Mouse (Mus musculus) left cerebral cortex, adult 18-20 months (tissue): ENCODE data around the gene Cep72. TPM values are rescaled to one million over a fixed set of nuclear protein-coding genes. Genes with fewer than 3 reads are reported as not detected.
"Not testable (repeated sequence)": the region's sequence is repeated elsewhere in the genome, so short reads cannot be mapped to it uniquely, and the experiment has no call there.

Experiments used
- DNase-seq, 2 experiments: peaks; one replicate each; pipeline ENCODE4 v3.0.0; 2021 to 2022; ENCODE audit warnings: low spot score in 2 of 2, mixed read lengths in 1 of 2
- total RNA-seq, 2 experiments: library from RNA; stranded (reverse); gene quantifications; 2 replicates each; pipeline ENCODE4 v1.2.3; 2021

The Cep72 gene
- total RNA-seq, 2 experiments from 2014 or later, result 0.77 to 0.84 TPM

DNA sequence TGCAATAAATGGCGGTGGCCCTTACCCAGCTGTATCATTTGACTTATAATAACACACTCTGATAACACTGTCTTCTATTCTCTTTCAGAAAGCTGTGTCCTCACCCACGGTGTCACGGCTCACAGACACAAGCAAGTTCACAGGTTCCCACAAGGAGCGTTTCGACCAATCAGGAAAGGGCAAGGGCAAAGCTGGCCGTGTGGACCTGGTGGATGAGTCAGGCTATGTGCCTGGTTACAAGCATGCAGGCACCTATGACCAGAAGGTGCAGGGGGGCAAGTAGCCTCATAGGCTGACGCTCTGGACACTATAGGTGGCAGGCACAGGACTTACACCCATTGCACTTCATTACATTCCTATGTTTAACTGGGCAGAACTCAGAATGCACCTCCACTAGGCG lies 31.0 kb downstream of the Cep72 start:
- DNase-seq, result no peak

DNA sequence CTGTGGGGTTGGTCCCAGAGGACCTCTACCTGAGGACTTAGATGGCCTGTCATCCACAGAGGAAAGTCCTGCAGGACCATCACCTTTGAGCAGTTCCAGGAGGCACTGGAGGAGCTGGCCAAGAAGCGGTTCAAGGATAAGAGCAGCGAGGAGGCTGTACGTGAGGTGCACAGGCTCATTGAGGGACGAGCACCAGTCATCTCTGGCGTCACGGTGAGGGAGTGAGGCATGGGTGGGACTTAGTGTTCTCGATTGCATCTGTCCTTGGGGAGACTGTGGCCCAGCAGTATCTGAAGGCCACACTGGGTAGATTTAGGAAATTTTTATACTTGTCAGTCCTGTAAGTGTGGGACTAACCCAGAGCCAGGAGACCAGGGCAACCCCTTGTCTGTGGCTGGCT lies 31.4 kb downstream of the Cep72 start:
- no peak for DNase-seq

DNA sequence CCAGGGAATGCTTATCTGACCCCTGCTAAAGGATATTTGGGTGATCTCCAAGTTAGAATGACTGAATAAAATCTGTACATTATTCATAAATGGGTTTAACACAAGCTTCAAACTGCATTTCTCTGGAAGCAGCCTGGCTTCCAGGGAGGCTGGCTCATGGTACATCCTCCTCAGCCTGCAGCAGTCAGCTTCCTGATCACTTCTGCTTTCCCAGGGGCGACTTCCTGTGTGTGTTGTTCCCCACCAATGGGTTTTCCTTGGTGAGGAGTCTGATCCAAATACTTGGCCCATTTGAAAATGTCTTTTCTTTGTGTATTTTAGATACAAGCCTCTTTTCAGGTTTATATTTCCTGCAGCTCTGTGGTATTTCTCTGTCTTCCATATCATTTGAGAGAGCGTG lies 33.1 kb downstream of the Cep72 start:
- DNase-seq, result no peak

DNA sequence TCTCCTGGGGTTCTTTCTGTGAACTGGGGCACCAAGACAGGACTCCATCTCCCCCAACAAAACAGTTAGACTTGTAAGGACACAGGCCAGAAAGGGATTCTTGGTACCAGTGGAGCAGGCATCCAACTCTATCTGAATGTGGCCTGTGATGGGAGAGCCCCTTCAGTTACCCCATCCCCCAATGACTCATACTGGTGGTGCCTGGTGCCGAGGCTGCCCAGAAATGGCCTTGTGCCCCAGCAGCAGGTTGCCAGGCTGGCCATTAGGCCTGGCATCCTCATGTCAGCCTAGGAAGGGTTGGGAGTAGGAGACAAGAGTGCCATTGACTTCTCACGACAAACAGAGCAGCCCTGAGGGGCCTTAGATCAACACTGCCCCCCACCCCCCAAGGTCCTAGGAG lies 34.0 kb downstream of the Cep72 start:
- no peak for DNase-seq

DNA sequence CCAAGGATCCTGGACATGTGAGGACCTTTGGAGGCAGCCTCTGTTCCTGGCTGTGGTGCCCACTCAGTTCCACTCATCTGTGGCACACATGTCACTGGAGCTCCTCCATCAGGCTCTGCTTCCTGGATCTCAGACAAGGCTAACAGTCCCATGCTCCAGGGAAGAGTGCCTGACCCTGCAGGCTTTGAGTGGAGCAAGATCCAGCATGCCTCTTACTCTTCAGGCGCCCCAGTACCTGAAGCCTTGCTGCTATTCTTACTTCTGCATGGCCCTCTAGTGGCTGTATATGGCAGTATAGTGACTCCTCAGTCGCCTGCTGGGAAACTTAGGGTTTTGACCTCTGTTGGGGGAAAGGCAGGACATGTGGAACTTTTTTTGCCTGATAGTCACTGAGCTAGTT lies 35.9 kb downstream of the Cep72 start:
- peak; percentile 25 to 30 for DNase-seq

DNA sequence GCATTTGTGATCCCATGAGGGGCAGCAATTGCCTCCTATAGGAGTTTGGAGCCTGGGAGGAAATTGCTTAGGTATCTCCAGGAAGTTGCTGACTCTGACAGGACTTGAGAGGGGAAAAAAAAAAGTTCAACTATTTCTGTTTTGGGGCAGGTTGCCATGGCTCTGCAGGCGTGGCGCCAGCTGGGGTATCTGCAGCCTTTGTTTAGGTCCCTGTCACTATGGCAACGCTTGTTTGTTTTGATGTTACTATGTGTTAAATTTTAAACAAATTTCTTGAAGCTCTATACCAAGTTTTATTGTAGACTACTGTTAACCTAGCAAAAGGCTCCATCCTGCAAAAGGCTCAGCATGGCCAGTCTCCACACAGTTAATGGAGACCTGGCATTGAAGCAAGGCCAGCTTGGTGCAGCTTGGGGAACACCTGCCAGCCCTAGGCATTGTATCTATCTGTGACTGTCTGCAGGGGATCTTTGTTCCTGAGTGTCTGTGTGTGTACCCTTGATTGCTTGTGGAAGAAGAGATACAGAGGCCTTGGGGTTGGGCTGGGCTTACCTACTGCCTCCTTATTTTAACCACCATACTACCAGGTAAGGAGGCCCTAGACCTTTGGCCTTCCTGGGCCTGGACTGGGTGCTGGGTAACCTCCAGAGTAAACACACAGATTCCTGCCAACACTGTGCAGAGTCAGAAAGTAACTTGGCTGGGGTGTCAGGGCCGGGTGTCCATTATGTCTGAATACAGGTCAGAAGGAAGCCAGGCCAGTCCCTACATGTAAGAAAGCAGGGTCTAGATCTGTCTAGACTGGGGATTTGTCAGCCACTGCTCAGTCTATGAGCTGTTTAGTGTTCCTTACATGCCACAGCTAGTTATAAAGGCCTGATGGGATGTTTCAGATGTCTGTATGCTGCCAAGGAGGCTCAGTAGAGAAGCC lies 36.7 kb downstream of the Cep72 start:
- no peak for DNase-seq

DNA sequence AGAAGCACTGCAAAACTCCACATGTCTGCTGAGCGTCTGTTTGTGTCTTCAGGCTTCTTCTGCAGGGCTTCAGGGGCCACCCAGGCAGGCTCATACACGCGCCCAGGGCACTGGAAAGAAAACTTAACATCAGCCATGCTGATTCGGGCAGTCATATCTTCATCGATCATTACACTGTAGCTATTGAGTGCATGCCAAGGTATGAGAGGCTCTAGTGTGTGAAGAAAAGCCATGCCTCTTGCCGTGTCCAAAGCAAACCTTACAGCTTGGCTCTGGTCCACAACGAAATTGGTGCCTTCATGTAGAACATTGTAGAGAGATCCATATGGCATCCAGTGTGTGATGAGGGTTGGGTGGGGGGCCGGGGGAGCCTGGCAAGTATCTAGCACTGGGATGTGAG lies 43.1 kb downstream of the Cep72 start:
- not testable (repeated sequence) for DNase-seq

DNA sequence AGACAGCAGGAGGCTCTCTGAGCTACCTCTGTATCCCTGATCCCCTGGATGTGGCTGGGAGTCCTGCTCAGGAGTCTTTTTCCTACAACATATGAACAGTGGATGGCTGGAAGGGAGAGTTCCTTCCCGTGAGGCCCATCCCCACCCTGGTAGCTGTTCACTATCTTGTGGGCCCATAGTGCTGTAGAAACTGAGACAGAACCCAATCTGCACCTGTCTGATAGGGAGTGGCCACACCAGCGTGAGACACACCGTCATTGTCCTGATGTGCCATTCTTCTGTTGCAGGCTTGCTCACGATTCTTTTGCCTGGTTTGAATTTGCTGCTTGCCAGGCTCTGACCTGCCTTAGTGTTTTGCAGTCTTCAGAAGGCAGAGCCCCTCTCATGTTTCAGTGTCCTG lies 44.7 kb downstream of the Cep72 start:
- DNase-seq, result no peak

DNA sequence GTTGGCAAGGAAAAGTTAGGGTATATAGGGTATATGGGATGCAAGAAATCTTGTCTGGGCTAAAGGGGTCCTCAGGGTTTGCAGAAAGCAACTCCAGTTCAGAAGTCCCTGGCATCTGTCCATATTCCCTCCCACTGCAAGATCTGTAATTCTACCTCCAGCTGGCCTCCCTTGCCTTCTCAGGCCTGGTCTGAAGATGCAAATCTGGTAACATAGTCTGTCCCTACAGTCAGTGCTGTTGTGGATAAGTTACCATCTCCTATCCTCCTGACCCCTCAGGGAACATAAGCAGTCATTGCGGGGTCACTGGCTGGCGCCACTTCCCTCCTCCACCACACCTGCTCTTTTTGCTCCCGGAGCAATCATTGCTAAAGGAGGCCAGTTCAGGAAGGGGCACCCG lies 46.2 kb downstream of the Cep72 start:
- no peak for DNase-seq

DNA sequence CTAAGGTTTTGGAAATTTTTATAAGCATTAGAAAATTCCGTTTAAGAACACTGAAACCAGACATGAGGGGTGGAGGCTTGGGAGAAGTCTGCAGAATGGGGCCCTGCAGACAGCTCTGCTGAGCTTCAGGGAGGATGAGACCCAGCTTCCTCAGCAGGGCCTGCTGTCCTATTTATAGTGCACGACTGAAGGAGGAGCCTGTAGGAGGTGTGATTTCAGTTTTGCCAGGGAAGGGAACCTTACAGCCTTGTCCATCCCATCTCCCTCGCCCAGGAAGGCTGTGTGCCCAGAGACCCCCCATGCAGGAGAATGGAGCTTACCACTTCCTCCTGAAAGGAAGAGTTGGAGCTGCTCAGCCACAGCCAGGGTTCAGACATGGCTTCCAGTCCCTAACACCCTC lies 51.4 kb downstream of the Cep72 start:
- peak; percentile 64 to 66 for DNase-seq

DNA sequence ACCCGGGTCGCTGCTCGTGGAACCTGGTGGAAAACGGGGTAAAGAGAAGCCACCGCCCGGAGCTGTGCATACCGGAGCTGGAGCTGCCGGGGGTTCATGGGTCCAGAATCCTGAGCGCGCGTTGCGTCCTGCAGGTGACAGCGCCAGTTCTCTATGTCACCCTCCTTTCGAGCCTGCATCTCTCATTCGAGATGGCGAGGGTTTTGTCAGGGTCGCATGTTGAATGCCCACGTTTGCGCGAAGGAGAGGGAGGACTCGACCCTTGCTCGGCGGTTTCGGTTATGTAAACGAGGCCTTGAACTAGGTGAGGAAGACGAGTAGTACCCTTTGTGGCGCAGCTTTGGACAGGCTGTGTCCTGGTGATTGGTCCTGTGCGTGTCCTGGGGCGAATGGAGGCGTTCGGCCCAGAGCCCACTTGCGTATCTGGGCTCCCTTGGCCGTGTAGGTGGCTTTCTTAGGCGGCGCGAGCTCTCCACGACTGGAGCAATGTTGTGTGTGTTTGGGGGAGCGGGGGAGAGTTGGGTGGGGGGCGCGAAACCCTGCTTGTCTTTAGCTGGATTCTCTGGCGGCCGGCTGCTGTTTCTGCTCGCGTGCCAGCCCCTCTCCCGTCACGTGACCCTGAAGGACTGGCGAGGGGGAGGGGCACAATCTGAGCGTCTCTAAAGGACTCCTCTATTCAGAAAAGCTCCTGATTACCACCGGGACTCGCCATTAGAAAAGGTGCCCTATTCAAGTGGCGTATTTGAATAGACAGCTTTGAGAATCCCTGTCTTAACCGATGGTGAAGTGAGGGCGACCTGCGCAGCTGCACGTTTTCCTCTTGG lies 52.1 kb downstream of the Cep72 start:
- DNase-seq, result peak; percentile 77 to 82

DNA sequence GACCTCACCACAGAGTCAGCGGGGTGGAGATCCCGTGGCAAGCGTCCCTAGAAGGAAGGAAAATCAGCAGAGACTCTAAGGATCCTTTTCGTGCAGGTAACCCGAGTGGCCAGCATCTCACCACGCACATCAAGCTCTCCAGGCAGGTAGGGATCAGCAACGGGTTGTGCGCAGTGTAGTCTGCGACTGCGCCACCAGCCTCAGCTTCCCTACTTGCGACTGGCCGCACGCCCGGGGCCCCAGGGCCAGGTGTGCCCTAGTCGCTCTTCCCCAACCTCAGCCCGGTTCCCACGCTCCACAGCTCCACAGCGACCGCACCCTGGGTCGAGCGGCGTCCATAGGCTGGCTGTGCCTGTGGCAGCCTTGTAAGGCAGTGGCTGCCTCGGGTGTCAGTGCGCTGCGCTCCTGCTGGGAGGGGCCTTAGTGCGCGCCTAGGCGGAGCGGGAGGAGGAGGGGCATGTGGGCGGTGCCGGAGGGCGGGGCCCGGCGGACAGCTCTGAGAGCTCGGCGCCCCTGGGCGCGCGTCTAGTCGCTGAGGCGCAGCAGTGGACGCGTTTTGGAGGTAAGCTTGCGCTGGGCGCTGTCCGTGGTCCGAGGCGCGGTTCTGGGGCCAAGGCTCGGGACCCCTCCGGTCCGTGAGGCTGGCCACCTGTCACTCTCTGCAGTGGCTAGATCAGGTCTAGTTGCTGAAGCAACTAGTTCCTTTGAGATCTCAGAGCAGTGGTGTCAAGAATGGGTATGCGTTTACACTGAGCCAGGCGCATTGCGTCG lies 53.0 kb downstream of the Cep72 start, which contains the start of gene Tppp:
Gene Tppp (plus strand): TSS at position 460 of the 771 bp plus-strand sequence.
- peak; percentile 94 to 96 for DNase-seq

DNA sequence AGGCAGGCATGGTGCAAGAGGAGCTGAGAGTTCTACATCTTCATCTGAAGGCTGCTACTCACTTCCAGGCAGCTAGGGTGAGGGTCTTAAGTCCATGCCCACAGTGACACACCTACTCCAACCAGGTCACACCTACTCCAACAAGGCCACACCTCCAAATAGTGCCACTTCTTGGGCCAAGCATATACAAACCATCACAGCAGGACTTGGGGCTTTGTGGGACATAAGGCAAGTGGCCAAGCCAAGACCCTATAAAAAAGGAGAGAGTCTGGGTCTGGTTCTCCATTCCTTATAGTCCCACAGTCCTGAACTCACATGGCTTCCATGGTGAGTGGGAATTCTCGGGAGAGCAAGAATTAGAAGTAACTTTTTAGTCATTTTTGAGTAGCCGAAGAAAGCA lies 53.9 kb downstream of the Cep72 start:
- not testable (repeated sequence) for DNase-seq

DNA sequence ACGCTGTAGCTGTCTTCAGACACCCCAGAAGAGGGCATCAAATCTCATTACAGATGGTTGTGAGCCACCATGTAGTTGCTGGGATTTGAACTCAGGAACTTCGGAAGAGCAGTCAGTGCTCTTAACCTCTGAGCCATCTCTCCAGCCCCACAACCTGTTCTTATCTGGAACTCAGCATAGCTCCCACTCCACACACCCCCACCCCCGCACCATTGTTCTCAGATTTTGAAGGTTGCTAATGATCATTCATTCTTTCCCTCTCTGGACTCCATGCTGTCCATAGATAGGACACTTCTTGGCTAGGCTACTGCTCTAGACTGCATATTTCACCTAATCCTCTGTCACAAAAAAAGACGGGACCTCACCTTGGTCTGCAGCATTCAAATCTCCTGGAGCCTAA lies 55.2 kb downstream of the Cep72 start:
- not testable (repeated sequence) for DNase-seq

DNA sequence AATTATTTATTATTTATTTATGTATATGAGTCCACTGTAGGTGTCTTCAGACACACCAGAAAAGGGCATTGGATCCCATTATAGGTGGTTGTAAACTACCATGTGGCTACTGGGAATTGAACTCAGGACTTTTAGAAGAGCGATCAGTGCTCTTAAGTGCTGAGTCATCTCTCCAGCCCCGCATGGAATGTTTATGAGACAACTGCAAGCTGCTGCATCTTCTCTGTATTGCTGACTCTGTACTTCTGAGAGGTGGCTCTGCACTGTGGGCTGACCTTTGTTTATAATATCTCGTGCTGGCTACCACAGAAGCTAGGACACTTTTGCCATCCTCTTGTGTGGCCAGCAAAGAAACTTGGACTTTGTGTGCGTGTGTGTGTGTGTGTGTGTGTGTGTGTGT lies 60.6 kb downstream of the Cep72 start:
- DNase-seq, result no peak

DNA sequence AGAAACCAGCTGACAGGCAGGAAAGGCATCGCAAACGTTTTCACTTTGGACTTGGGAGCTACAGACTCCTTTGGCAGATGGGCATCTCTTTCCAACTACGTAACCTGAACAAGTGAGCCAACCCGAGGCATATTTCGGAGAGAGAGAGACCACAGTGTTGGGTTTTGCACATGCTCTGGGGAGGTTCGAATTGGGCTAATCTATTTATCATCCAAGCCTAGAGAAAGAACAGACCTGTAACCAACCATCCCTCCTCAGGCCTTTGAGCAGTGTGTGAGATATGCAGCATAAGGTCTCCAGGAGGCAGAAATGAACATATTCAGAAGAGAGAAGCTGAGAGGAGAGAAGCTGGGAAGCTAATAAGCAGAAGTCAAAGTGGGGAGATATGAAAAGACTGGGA lies 61.1 kb downstream of the Cep72 start:
- DNase-seq, result no peak

DNA sequence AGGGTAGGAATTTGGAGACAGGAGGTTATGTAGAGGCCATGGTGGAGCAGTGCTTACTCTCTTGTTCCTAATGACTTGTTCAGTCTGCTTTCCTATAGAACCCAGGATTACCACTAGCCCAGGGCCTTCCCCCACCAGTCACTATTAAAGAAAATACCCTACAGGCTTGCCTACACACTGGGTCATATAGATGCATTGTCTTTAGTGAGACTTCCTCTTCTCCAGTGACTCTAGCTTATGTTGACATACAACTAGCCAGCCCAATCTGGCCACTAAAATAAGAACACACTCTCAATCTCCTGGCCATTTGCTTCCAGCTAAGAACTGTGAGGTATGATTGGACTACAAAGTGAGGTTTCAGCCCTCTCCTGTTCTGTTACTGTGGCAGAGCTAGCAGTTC lies 61.6 kb downstream of the Cep72 start:
- no peak for DNase-seq

DNA sequence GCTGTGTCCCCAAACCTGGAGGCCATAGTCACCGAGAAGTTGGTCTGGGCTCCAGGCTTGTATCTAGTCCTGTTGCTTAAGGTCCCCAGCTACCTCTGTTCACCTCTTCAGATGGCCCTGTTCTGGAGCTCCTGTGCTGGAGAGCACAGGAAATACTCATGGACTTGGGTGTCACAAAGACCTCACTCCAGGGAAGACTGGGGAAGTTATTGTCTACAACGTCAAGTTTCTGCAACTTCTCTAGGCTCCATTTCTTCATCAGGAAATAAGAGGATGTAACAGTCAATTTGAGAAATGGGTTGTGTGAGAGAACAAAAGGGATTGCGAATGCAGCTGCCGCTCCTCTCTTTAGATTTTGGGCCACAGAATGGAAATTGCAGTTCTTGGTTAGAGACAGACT lies 65.6 kb downstream of the Cep72 start:
- no peak for DNase-seq

DNA sequence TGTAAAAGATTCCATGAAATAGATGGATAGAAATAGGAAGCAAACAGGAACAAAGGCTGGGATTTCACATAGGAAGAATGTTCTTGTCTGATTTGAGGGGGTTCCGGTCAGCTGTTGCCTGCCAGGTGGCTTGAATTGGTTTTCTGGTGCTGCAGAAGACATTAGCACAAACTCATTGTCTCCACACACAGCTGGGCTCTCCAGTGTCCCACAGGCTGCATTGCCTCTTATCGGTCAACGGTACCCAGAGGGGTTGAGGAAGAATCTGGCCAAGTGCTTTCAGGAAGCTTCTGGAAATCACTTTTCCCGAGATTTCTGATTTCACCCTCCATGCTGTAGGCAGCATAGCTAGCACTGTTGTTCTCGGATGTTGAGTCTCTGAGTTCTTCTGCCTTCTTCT lies 70.8 kb downstream of the Cep72 start:
- DNase-seq, result no peak

DNA sequence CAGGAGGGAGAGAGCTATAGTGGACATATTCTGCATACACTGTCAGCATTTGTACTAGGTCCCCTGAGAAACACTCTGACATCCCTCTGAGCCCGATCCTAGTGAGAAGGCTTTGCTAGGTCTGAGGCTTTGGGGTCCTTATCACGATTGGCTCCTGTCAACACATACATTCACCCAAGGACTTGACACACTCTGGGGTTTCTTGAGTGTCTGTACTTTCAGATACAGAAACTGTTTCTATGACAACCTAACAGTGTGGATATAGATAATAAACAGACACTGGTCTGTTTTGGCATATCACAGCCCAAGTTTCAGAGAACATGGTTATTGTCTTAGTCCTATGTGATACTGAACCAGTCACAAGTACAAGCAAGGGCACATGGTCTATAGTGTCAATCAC lies 71.3 kb downstream of the Cep72 start:
- DNase-seq, result no peak

DNA sequence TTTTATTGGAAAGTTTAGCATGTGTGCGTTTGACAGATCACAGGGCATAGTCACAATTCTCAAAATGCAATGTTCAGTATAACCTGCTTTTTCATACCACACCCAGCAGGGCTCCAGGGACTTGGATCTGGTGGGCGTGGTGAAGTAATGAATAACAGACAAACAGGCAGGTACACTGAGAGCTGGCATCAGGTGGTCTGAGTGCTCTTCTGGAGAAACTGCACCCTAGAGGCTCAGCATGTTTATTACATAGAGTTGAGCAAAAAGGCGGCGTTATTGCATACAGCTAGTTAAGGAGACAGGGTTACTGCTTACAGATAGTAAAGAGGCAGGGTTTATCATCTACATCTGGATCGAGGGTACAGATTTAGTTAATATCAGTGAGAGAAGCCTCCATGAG lies 71.8 kb downstream of the Cep72 start:
- DNase-seq, result no peak
